Mouse (Mus musculus): ENCODE results near the gene Tmem35b. TPM values are rescaled to one million over a fixed set of nuclear protein-coding genes. Genes with fewer than 3 reads are reported as not detected.

Tmem35b gene
- polyA plus RNA-seq, 1 experiment from 2014 or later, result 12.6 TPM

DNA sequence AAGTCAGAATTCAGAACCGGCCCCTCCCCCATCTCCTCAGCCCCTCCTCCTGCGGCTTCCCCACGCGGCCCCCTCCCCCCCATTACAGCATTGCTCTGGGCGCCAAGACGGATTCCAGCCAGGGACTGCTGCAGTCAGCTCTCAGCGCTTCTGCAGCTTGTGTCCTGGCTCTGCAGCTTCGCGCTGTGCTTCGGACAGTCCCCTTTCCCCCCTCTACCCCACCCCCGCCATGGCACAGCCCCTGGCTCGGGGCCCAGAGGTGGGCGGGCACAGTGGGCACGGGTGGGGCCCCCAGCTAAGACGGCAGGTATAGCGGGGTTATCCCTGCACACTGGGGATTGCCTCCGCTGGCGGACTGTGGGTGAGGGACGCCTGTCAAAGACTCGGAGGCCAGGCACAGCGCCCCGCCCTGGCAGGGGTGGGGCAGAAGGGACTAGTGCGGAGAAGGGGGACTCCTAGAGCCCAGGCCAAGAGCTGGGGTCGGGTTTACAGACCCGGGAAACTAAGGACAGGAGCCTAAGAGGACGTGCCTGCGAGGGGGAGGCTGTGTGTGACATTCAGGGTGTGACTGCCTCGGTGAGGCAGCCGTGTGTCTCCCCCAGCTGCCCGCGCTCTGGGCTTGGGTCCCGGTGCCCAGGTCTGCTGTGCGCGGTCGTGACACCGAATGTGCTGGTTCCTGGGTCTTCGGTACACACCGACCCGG is 44.9 kb downstream of the Tmem35b start:
- ATAC-seq (ENCODE audit: extremely low read depth, insufficient number of reproducible peaks, low FRiP score, low TSS enrichment), result peak; percentile 53; the same call in 1 of the 2 replicates
- H3K9ac ChIP-seq, result peak overlapping the region; percentile 80
- H3K27me3 ChIP-seq (replicated peaks), result peaks cover 88% of the 10 kb centered on the region
- H3K4me2 ChIP-seq, result peak overlapping the region; percentile 100
- WGBS, result under 1% methylated on average over 39 of the region's 39 CpGs
- peak overlapping the region; percentile 77 for H3K4me3 ChIP-seq
- no peaks in the 10 kb centered on the region for H3K9me3 ChIP-seq
- no peak overlapping the region for H3K27ac ChIP-seq (replicated peaks)
- H3K36me3 ChIP-seq, result no peaks in the 10 kb centered on the region
- peaks cover 16% of the 10 kb centered on the region for H3K4me1 ChIP-seq

DNA sequence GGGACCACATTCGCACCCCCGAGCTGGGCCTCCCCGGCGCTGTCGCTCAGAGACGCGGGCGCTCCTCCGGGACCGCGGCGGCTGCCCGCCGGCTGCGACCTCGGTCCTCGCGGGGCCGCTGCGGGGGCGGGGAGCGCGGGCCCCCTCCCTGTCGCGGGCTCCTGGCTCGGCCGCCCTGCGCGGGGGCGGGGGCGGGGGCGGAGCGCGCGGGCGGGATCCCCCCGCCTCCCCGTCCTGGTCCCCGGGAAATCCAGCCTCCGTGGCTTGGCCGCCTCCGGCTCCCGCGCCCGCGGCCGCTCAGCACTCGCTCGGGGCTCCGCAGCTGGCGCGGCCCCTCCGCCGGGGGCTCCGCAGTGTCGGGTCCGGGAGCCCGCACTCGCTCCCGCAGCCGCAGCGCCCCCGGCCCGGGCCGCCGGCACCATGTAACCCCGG is 45.4 kb downstream of the Tmem35b start, which contains the start of gene Dlgap3:
Dlgap3 (plus strand) TSS at position 291 of the 432 bp plus-strand sequence.
- no peaks in the 10 kb centered on the region for H3K9me3 ChIP-seq
- H3K36me3 ChIP-seq, result no peaks in the 10 kb centered on the region
- H3K4me1 ChIP-seq, result peaks cover 16% of the 10 kb centered on the region
- peaks cover 86% of the 10 kb centered on the region for H3K27me3 ChIP-seq (replicated peaks)
- peak within 1 kb of the TSS; percentile 77 for H3K4me3 ChIP-seq
- peak within 1 kb of the TSS; percentile 80 for H3K9ac ChIP-seq
- under 1% methylated on average over 48 of the region's 67 CpGs for WGBS
- H3K4me2 ChIP-seq, result peak within 1 kb of the TSS; percentile 100
- H3K27ac ChIP-seq (replicated peaks), result no peak within 1 kb of the TSS
- no peak for ATAC-seq (ENCODE audit: extremely low read depth, insufficient number of reproducible peaks, low FRiP score, low TSS enrichment)

DNA sequence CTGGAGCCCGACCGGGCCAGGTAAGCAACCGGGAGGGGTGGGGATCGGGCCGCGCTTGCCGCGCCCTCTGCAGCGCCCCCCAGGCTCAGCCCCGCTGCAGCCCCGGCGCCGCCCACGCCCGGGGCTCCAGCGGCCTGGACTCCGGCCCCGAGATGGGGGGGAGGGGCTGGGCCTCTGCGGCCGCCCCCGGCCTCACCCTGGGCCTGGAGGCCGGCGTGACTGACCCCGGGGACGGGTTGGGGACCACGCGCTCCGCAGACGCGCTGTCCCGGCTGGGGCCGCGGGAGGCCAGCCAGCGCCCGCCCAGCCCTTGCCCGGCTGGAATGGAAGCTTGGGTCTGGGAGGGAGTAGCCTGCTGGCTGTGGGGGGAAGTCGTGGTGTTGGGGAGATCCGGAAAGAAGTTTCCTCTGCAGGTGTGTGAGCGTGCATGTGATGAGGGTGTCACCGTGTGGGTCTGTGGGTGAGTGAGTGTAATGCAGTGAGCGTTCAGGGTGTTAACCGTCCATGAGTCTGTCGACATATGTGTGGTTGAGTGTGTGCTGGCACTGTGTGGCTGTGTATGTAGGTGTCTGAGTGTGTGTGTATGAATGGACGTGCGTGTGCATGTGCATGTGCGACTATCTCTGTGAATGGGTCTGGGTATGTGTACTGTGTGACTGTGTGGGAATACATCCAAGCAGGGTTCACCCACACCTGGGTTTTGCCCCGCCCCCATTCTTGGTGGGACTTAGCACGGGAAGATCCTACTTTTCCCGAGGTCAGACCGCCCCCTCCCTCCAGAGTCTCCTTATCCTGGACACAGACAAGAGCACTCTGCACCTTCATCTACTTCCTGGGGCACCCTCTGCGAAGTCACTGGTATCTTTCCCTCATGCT is 46.1 kb downstream of the Tmem35b start:
- peak overlapping the region; percentile 80 for H3K9ac ChIP-seq
- H3K27ac ChIP-seq (replicated peaks), result no peak overlapping the region
- H3K4me3 ChIP-seq, result peak overlapping the region; percentile 77
- H3K36me3 ChIP-seq, result no peaks in the 10 kb centered on the region
- H3K9me3 ChIP-seq, result no peaks in the 10 kb centered on the region
- peaks cover 86% of the 10 kb centered on the region for H3K27me3 ChIP-seq (replicated peaks)
- H3K4me1 ChIP-seq, result peaks cover 16% of the 10 kb centered on the region
- ATAC-seq (ENCODE audit: extremely low read depth, insufficient number of reproducible peaks, low FRiP score, low TSS enrichment), result 0 out of 2 replicates have a peak, but pooled peaks have one; percentile 39
- WGBS, result 2% methylated on average over 51 of the region's 51 CpGs
- peak overlapping the region; percentile 100 for H3K4me2 ChIP-seq

DNA sequence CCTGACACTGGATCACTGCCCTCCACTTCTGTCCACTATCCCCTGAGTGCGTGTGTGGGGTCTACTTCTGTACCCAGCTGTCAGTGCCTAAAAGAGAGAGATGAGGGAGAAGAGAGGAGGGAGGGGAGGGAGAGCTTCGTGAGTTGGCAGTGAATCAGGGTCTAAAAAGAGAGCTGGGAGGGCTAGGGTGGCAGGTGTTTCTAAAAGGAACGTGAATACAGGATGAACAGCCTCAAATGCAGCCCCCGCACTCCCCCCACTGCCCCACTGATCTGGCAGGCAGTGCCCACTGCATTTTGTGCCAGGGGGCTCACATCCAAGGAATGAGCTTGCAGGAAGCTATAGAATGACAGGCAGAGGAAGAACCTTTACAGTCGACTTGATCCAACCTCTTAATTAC is 47.4 kb downstream of the Tmem35b start:
- Histone ChIP-seq H3K4me3 (no peak overlapping the region), H3K9ac (no peak overlapping the region), H3K36me3 (no peaks in the 10 kb centered on the region), H3K4me2 (no peak overlapping the region), H3K27ac (replicated peaks) (no peak overlapping the region), H3K9me3 (no peaks in the 10 kb centered on the region), H3K27me3 (replicated peaks) (peaks cover 96% of the 10 kb centered on the region), H3K4me1 (peaks cover 16% of the 10 kb centered on the region)
- WGBS, result 40% methylated on average over 5 of the region's 5 CpGs
- ATAC-seq (ENCODE audit: extremely low read depth, insufficient number of reproducible peaks, low FRiP score, low TSS enrichment), result no peak

DNA sequence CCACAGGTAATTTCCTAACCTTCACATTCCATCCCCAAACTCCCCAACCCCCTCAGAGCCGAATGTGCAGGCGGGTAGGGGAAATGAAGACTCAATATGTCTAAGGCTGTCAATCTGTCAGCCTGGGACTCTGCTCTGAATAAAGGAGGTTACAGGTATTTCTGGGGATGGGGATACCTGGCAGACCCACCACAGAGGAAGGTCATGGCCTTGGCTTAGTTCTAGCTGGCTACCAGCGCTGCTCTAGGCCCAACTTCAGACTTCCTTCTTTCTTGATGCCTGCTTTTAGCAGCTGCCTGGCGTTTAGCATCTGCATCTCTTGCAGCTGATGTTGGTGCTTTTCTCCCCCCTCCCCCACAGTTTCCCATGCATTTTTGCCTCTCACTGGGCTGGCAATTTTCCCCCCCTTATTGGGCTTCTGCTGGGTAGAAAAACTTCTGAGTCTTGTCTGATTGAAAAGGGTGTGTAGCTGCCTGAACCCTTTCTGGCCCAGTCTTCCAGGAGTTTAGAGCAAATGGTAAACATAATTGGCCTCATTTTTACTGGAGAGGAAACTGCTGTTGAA is 47.9 kb downstream of the Tmem35b start:
- Histone ChIP-seq H3K36me3 (no peaks in the 10 kb centered on the region), H3K4me1 (peaks cover 16% of the 10 kb centered on the region), H3K9me3 (no peaks in the 10 kb centered on the region), H3K27me3 (replicated peaks) (peaks cover 95% of the 10 kb centered on the region), H3K4me3 (no peak overlapping the region), H3K27ac (replicated peaks) (no peak overlapping the region), H3K9ac (no peak overlapping the region), H3K4me2 (no peak overlapping the region)
- 45% methylated on average over 4 of the region's 4 CpGs for WGBS
- no peak for ATAC-seq (ENCODE audit: extremely low read depth, insufficient number of reproducible peaks, low FRiP score, low TSS enrichment)

DNA sequence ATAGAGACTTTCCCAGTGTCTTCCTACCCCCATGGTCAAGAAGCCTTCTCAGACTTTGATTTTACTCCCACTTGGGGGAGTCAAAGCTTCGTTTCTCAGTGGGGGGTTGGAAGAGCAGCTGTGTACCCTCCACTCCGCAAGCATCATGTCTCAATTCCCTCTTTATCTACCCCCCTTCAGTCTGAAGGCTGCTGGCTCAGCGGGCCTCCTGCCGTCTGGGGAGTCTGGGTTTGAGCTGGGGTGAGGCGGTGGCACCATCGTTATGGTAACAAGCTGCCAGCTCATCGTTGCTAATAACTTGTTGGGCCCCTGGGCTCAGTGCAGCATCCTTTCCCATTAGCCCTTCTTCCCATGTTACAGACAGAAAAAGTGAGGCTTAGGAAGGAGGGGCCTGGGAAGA is 48.6 kb downstream of the Tmem35b start:
- no peak overlapping the region for H3K4me3 ChIP-seq
- no peaks in the 10 kb centered on the region for H3K9me3 ChIP-seq
- 19% methylated on average over 7 of the region's 7 CpGs for WGBS
- no peak overlapping the region for H3K9ac ChIP-seq
- peaks cover 96% of the 10 kb centered on the region for H3K27me3 ChIP-seq (replicated peaks)
- H3K4me1 ChIP-seq, result peaks cover 16% of the 10 kb centered on the region
- no peak for ATAC-seq (ENCODE audit: extremely low read depth, insufficient number of reproducible peaks, low FRiP score, low TSS enrichment)
- H3K4me2 ChIP-seq, result no peak overlapping the region
- no peak overlapping the region for H3K27ac ChIP-seq (replicated peaks)
- H3K36me3 ChIP-seq, result no peaks in the 10 kb centered on the region

DNA sequence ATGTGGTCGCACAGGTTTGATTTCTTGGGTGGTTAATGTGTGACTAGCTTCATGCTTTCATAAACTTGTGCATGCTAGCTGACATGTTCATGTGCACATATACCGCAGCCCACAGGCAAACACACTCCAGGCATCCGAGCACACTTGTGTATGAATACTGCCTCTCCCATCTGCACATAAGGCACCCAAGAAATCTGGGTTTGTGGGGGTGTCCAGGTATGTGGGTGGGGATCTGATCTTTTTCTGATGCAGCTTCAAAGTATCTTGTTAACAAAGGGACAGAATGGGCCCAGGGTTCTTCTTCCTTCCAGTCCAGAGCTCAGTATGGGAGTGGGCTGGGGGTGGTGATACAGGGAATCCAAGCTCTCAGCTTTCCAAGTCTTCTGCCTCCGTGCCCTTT is 49.1 kb downstream of the Tmem35b start:
- Histone ChIP-seq H3K4me3 (no peak overlapping the region), H3K27me3 (replicated peaks) (peaks cover 96% of the 10 kb centered on the region), H3K27ac (replicated peaks) (no peak overlapping the region), H3K4me2 (no peak overlapping the region), H3K36me3 (no peaks in the 10 kb centered on the region), H3K9ac (no peak overlapping the region), H3K9me3 (no peaks in the 10 kb centered on the region), H3K4me1 (peaks cover 15% of the 10 kb centered on the region)
- ATAC-seq (ENCODE audit: extremely low read depth, insufficient number of reproducible peaks, low FRiP score, low TSS enrichment), result no peak
- WGBS, result 57% methylated on average over 4 of the region's 4 CpGs

DNA sequence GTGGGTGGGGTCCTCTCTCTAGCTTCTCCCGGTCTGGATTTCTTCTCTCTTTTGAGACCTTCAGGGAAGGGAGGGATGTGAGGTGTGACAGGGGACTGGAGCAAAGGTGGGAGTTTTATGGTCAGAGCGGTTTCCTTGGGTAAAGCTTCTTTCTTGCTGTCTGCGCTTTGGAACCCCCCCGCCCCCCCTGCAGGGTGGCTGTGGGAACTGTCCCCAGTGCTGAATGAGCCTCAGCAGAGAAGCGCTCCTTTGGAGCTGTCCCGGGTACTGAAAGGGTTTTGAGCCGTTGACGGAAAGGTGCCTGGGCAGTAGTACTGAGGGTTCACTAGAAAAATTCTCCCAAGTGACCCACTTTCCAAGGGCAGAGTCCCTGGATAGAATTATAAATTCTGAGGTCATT is 50.0 kb downstream of the Tmem35b start:
- 3% methylated on average over 8 of the region's 8 CpGs for WGBS
- Histone ChIP-seq H3K36me3 (no peaks in the 10 kb centered on the region), H3K9me3 (no peaks in the 10 kb centered on the region), H3K9ac (no peak overlapping the region), H3K4me1 (peaks cover 7% of the 10 kb centered on the region), H3K27ac (replicated peaks) (no peak overlapping the region), H3K4me2 (no peak overlapping the region), H3K27me3 (replicated peaks) (peaks cover 96% of the 10 kb centered on the region), H3K4me3 (no peak overlapping the region)
- ATAC-seq (ENCODE audit: extremely low read depth, insufficient number of reproducible peaks, low FRiP score, low TSS enrichment), result no peak

DNA sequence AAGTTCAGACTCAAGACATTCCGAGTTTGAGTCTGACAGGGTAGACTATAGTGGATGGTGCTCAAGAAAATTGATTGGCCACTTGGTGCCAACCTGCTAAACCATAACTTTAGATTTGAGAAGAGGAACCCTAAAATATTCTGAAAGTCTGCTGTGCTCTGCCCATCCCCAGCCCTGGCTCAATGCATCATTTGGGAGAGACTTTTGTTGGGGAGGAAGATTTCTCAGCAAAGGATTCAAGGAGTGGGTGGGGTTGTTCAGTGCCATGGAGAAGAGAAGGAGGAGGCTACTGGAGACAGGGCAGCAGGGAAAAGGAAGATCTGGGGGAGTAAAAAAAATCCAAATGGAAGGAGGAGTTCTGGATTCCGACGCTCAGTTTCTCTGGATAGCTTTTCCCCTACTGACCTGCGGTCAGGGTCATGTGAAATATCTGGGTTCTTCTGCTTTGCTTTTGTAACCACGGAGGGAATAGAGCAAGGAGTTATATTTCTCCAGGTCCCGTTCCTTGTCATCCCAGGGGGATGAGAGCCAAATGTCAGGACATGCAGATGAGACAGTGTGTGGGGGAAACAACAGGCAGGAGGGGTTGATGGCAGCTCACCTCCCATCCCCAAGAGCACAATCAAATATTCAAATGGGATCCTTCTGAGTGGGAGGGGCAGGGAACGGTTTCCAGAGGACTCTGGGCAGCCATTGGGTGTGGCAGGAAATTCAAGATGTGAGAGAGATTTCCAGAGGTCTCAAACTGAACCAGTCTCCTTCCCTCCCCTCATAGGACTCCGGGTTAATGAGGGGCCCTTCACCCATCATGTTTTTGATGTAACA is 50.8 kb downstream of the Tmem35b start:
- Histone ChIP-seq H3K4me1 (peaks cover 5% of the 10 kb centered on the region), H3K27ac (replicated peaks) (no peak overlapping the region), H3K9ac (no peak overlapping the region), H3K9me3 (no peaks in the 10 kb centered on the region), H3K4me2 (no peak overlapping the region), H3K36me3 (no peaks in the 10 kb centered on the region), H3K27me3 (replicated peaks) (peaks cover 96% of the 10 kb centered on the region), H3K4me3 (no peak overlapping the region)
- no peak for ATAC-seq (ENCODE audit: extremely low read depth, insufficient number of reproducible peaks, low FRiP score, low TSS enrichment)
- 53% methylated on average over 8 of the region's 8 CpGs for WGBS

DNA sequence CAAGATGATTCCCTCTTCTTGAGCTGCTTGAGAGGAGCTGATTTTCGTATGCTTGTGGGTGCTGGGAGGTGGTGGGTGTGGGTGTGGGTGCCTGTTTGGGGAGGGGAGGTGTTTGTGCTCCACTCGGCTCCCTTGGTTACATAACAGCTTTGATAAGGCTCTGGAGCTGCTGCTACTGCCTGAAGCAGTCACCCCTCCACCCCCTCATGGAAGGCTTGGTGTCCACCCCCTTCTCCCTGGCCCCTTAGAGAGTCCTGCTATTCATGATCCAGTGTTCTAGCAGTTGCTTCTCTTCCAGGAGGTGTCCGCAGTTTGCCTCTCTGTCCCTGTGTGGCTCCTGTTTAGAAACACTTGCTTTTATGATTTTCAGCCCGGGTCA is 51.4 kb downstream of the Tmem35b start:
- WGBS, result 42% methylated on average over 4 of the region's 4 CpGs
- peaks cover 96% of the 10 kb centered on the region for H3K27me3 ChIP-seq (replicated peaks)
- no peak for ATAC-seq (ENCODE audit: extremely low read depth, insufficient number of reproducible peaks, low FRiP score, low TSS enrichment)

DNA sequence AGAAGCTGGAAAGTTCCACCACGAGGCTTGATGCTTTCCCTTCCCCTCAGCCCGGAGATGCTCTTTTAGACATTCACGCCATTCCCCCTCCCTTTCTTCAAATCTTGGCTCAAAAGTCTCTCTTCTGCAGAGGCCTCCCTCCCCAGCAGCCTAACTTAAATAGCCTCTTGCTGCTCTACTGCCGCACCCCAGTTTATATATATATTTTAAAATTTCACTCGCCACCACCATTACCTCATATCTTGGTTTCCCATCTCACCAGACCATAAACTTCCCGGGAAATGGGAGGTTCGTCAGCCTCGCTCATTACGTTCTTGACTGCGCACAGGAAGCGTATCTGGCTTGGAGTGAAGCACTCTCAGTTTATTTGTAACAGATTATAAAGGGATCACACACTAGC is 54.5 kb downstream of the Tmem35b start:
- H3K9ac ChIP-seq, result no peak overlapping the region
- no peaks in the 10 kb centered on the region for H3K36me3 ChIP-seq
- no peaks in the 10 kb centered on the region for H3K9me3 ChIP-seq
- H3K4me1 ChIP-seq, result no peaks in the 10 kb centered on the region
- H3K27ac ChIP-seq (replicated peaks), result no peak overlapping the region
- WGBS, result 67% methylated on average over 11 of the region's 11 CpGs
- ATAC-seq (ENCODE audit: extremely low read depth, insufficient number of reproducible peaks, low FRiP score, low TSS enrichment), result no peak
- H3K4me3 ChIP-seq, result no peak overlapping the region
- peaks cover 84% of the 10 kb centered on the region for H3K27me3 ChIP-seq (replicated peaks)
- H3K4me2 ChIP-seq, result no peak overlapping the region

More for the DNA sequence above, 51.4 kb downstream of the Tmem35b start:
- no peaks in the 10 kb centered on the region for H3K36me3 ChIP-seq
- no peak overlapping the region for H3K27ac ChIP-seq (replicated peaks)
- no peak overlapping the region for H3K4me2 ChIP-seq
- no peaks in the 10 kb centered on the region for H3K9me3 ChIP-seq
- no peaks in the 10 kb centered on the region for H3K4me1 ChIP-seq
- no peak overlapping the region for H3K4me3 ChIP-seq
- no peak overlapping the region for H3K9ac ChIP-seq

Measured in heart, embryonic 13.5 days (tissue).